Mouse (Mus musculus) forebrain, embryonic 16.5 days (tissue): ENCODE results near the gene Setx. TPM values are rescaled to one million over a fixed set of nuclear protein-coding genes. Genes with fewer than 3 reads are reported as not detected.
"Not testable (repeated sequence)": the region's sequence is repeated elsewhere in the genome, so short reads cannot be mapped to it uniquely, and the experiment has no call there.

Experiments
- ATAC-seq: fragments of 200-750 bp; cut with Nextera tagmentation; 2 replicates; pipeline ENCODE4 v1.8.0; 2017; ENCODE audit warnings: mild to moderate bottlenecking, moderate library complexity
- H3K27ac ChIP-seq: fragments of 300-500 bp; sonication (generic); 2 replicates; pipeline ENCODE4 v1.5.1; 2014; ENCODE audit warnings: low read length, control low read depth
- H3K27me3 ChIP-seq: fragments of 300-500 bp; sonication (generic); replicated peaks from 2 replicates; pipeline ENCODE4 v1.6.1; 2014; ENCODE audit warnings: low read length; ENCODE audit not compliant: control insufficient read depth, insufficient read depth
- H3K36me3 ChIP-seq: fragments of 300-500 bp; sonication (generic); 2 replicates; pipeline ENCODE4 v1.6.1; 2014; ENCODE audit not compliant: control insufficient read depth, insufficient read depth
- H3K4me1 ChIP-seq: fragments of 300-500 bp; sonication (generic); replicated peaks from 2 replicates; pipeline ENCODE4 v1.6.1; 2014; ENCODE audit warnings: low read length; ENCODE audit not compliant: control insufficient read depth, insufficient read depth
- H3K4me2 ChIP-seq: fragments of 300-500 bp; sonication (generic); 2 replicates; pipeline ENCODE4 v1.6.1; 2014; ENCODE audit warnings: mild to moderate bottlenecking, low read length, control low read depth
- H3K4me3 ChIP-seq: fragments of 300-500 bp; sonication (generic); replicated peaks from 2 replicates; pipeline ENCODE4 v1.5.1; 2014; ENCODE audit warnings: mild to moderate bottlenecking, low read length, control low read depth
- H3K9ac ChIP-seq: fragments of 300-500 bp; sonication (generic); replicated peaks from 2 replicates; pipeline ENCODE4 v1.6.1; 2014; ENCODE audit warnings: low read depth, low read length, control low read depth
- H3K9me3 ChIP-seq: fragments of 300-500 bp; sonication (generic); 2 replicates; pipeline ENCODE4 v1.6.1; 2016; ENCODE audit warnings: low read length; ENCODE audit not compliant: control insufficient read depth
- WGBS: fragments of 180-500 bp; shearing (Covaris S2); extraction: QIAGEN DNeasy Blood & Tissue Kit; methylation state at CpG from one replicate; pipeline ENCODE4 v1.1.7; 2014; 5-methylcytosine and 5-hydroxymethylcytosine counted together
- polyA plus RNA-seq: library from polyadenylated mRNA; unstranded; fragments of >200 nt; fragmentation: Nextera tagmentation; extraction: Ambion mirVana; gene quantifications from 2 replicates; pipeline ENCODE4 v1.2.1, GENCODE M21; 2015

Gene Setx
- polyA plus RNA-seq, result 14.4 and 16.5 TPM in 2 replicates

GRCm38 (mm10) chr2:29123907-29124569, at the start of gene Setx:
Setx (plus strand) TSS chr2:29124181.
- no peak for ATAC-seq
- WGBS, result 68% methylated on average over 14 of the region's 14 CpGs

GRCm38 (mm10) chr2:29074676-29075075, 49.3 kb upstream of the Setx start:
- 93% methylated on average over 7 of the region's 7 CpGs for WGBS
- ATAC-seq, result no peak
- Histone ChIP-seq H3K27me3 (no peaks in the 10 kb centered on the region), H3K36me3 (peaks cover 38% of the 10 kb centered on the region), H3K9ac (no peak overlapping the region), H3K4me2 (no peak overlapping the region), H3K4me3 (no peak overlapping the region), H3K27ac (no peak overlapping the region), H3K4me1 (no peaks in the 10 kb centered on the region), H3K9me3 (no peaks in the 10 kb centered on the region)

More at GRCm38 (mm10) chr2:29123907-29124569, at the start of gene Setx:
- Histone ChIP-seq H3K27me3 (no peaks in the 10 kb centered on the region), H3K4me2 (peak within 1 kb of the TSS; percentile 53), H3K27ac (peak within 1 kb of the TSS; percentile 91), H3K36me3 (peaks cover 2% of the 10 kb centered on the region; the same call in 1 of the 2 replicates), H3K4me1 (peaks cover 9% of the 10 kb centered on the region), H3K4me3 (peak within 1 kb of the TSS; percentile 75), H3K9ac (peak within 1 kb of the TSS; percentile 81), H3K9me3 (no peaks in the 10 kb centered on the region)

GRCm38 (mm10) chr2:29075331-29076070, 48.5 kb upstream of the Setx start:
- Histone ChIP-seq H3K36me3 (peaks cover 42% of the 10 kb centered on the region), H3K4me3 (no peak overlapping the region), H3K27ac (no peak overlapping the region), H3K27me3 (no peaks in the 10 kb centered on the region), H3K4me1 (no peaks in the 10 kb centered on the region), H3K9me3 (no peaks in the 10 kb centered on the region), H3K4me2 (no peak overlapping the region), H3K9ac (no peak overlapping the region)
- no peak for ATAC-seq
- WGBS, result 91% methylated on average over 11 of the region's 11 CpGs

GRCm38 (mm10) chr2:29076226-29076625, 47.8 kb upstream of the Setx start:
- H3K9me3 ChIP-seq, result no peaks in the 10 kb centered on the region
- H3K36me3 ChIP-seq, result peaks cover 39% of the 10 kb centered on the region
- H3K27ac ChIP-seq, result no peak overlapping the region
- H3K4me1 ChIP-seq, result no peaks in the 10 kb centered on the region
- no peak overlapping the region for H3K4me3 ChIP-seq
- WGBS, result 86% methylated on average over 2 of the region's 2 CpGs
- ATAC-seq, result no peak
- H3K27me3 ChIP-seq, result no peaks in the 10 kb centered on the region
- no peak overlapping the region for H3K4me2 ChIP-seq
- no peak overlapping the region for H3K9ac ChIP-seq

- Histone ChIP-seq H3K9ac (no peak overlapping the region), H3K27ac (no peak overlapping the region), H3K27me3 (no peaks in the 10 kb centered on the region), H3K36me3 (peaks cover 32% of the 10 kb centered on the region), H3K9me3 (no peaks in the 10 kb centered on the region), H3K4me2 (no peak overlapping the region), H3K4me1 (no peaks in the 10 kb centered on the region), H3K4me3 (no peak overlapping the region)
- 56% methylated on average over 3 of the region's 3 CpGs for WGBS
- no peak for ATAC-seq
Measured at GRCm38 (mm10) chr2:29081965-29082364, 42.0 kb upstream of the Setx start.

GRCm38 (mm10) chr2:29086026-29086425, 38.0 kb upstream of the Setx start:
- no peak for ATAC-seq
- no peak overlapping the region for H3K27ac ChIP-seq
- no peak overlapping the region for H3K9ac ChIP-seq
- H3K4me3 ChIP-seq, result no peak overlapping the region
- H3K36me3 ChIP-seq, result peaks cover 17% of the 10 kb centered on the region
- WGBS, result 98% methylated on average over 7 of the region's 7 CpGs
- no peak overlapping the region for H3K4me2 ChIP-seq
- no peaks in the 10 kb centered on the region for H3K9me3 ChIP-seq
- no peaks in the 10 kb centered on the region for H3K27me3 ChIP-seq
- no peaks in the 10 kb centered on the region for H3K4me1 ChIP-seq

GRCm38 (mm10) chr2:29089276-29089675, 34.7 kb upstream of the Setx start:
- not testable (repeated sequence) for H3K4me1 ChIP-seq, H3K9me3 ChIP-seq, H3K9ac ChIP-seq, H3K27me3 ChIP-seq, H3K4me3 ChIP-seq, H3K27ac ChIP-seq, H3K4me2 ChIP-seq, ATAC-seq
- H3K36me3 ChIP-seq, result peaks cover 15% of the 10 kb centered on the region
- WGBS, result 85% methylated on average over 6 of the region's 6 CpGs

GRCm38 (mm10) chr2:29095674-29096073, 28.3 kb upstream of the Setx start:
- 89% methylated on average over 8 of the region's 8 CpGs for WGBS
- no peak for ATAC-seq
- no peaks in the 10 kb centered on the region for H3K9me3 ChIP-seq
- H3K4me1 ChIP-seq, result no peaks in the 10 kb centered on the region
- H3K36me3 ChIP-seq, result no peaks in the 10 kb centered on the region
- no peaks in the 10 kb centered on the region for H3K27me3 ChIP-seq
- no peak overlapping the region for H3K27ac ChIP-seq
- no peak overlapping the region for H3K4me3 ChIP-seq
- H3K4me2 ChIP-seq, result no peak overlapping the region
- no peak overlapping the region for H3K9ac ChIP-seq

GRCm38 (mm10) chr2:29096751-29097150, 27.2 kb upstream of the Setx start:
- no peaks in the 10 kb centered on the region for H3K36me3 ChIP-seq
- no peak for ATAC-seq
- no peak overlapping the region for H3K9ac ChIP-seq
- no peaks in the 10 kb centered on the region for H3K27me3 ChIP-seq
- no peaks in the 10 kb centered on the region for H3K9me3 ChIP-seq
- H3K4me1 ChIP-seq, result no peaks in the 10 kb centered on the region
- WGBS, result 35% methylated on average over 4 of the region's 4 CpGs
- H3K27ac ChIP-seq, result no peak overlapping the region
- H3K4me3 ChIP-seq, result no peak overlapping the region
- H3K4me2 ChIP-seq, result no peak overlapping the region
